Mouse (Mus musculus) heart, postnatal 10 days (tissue): ENCODE measurements around the gene Itga1. TPM values are rescaled to one million over a fixed set of nuclear protein-coding genes. Genes with fewer than 3 reads are reported as not detected.

ENCODE experiments used
- DNase-seq, 2 experiments: peaks; one replicate each; pipeline ENCODE4 v3.0.0; 2021
- intact Hi-C: fragments of 180-260 bp; cut with DNase I; formaldehyde crosslinking; loops from one replicate; pipeline ENCODE4 v1.15.1; 2025
- total RNA-seq, 2 experiments: library from RNA; stranded (reverse); gene quantifications; 2 replicates each; pipeline ENCODE4 v1.2.3; 2021

Itga1 gene
- total RNA-seq, 2 experiments from 2014 or later, result 73.9 to 83.5 TPM

DNA sequence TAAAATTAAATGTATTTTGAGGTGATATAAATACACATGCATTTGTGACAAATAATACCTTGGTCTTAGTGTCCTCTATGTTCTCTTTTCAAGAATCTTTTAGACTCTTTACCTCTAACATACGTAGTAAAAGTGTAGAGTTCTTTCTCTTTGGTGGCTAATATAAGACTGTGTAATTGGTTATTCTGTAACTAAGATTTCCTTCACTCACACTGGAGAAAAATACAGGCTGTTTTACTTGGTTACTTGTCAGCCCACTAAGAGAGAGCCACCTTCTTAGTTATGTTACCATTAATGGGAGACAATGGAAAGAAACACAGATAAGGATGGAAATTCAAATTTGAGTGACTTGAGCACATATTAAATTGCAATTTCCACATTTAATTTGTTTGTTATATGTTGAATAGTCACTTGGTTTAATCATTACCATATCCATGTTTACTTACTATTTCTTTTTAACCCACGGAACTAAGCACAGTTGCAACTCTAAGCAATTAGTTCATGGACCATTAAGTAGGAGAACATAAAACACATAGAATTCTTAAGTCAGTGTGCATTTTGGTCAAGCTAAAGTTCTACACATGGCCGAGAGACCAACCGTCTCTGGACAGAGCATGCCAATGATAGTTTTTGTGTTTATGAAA lies 34.3 kb downstream of the Itga1 start:
- no peak for DNase-seq
- intact Hi-C loops, result no loop called here

DNA sequence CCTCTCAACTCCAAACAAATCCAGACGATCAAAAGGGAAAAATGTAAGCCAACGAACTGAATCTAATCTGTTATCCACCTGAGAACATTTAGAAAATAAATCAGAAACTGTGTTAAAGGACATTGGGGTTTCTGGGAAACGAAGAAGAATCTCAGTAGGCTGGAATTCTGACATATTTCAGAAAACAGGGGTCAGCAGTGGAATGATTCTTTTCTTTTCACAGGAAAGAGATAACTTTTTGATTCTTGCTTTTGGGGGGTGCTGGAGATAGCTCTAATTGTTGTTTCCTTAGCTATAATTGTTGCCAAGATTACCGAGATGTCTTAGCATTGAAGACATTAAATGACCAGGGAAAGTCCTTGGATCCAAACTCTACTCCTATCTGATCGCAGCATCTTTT lies 44.2 kb downstream of the Itga1 start:
- DNase-seq, result no peak
- intact Hi-C loops, result loop anchor here (2.0 kb wide), 1 partner anchor 19 kb away; no protein-coding TSS in a partner anchor

DNA sequence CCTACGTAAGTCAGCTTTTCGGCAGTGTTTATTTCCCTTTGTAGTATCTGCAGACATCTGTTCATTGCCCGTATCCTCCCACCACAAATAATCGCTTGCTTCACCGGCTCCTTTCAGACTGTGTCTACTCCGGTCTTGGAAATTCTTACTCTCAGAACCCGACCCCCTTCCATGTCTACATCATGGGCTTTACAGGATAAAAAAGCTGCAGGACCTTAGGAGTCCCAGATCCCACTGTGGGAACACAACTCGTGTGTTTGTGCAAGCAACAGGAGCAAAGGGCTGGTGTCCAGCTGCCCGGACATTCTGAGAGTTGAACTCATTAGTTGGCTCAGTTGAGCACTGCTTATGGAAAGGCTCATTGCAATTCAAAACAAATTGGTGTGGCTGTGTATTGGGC lies 47.0 kb downstream of the Itga1 start:
- intact Hi-C loops, result no loop called here
- DNase-seq, result peak; percentile 31 to 41

DNA sequence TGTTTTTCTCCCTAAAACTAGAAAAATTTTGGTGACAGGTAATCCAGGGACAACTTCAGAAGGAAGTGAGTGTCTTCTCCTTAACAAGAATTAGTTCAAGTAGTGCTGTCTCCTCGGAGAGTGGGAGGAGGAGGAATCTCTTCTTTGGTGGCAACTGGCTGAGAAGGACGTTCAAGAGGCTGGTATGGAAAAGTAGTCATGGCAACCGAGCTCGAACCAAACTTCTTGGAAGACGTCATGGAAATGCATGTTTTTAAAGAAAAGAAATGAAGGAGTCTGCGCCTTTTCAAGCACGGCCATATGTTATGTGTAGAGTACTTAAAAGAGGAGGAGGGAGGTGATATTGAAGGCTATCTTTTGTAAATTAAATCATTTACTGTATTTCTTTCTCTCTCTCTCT lies 49.2 kb downstream of the Itga1 start:
- no peak for DNase-seq
- intact Hi-C loops, result no loop called here

DNA sequence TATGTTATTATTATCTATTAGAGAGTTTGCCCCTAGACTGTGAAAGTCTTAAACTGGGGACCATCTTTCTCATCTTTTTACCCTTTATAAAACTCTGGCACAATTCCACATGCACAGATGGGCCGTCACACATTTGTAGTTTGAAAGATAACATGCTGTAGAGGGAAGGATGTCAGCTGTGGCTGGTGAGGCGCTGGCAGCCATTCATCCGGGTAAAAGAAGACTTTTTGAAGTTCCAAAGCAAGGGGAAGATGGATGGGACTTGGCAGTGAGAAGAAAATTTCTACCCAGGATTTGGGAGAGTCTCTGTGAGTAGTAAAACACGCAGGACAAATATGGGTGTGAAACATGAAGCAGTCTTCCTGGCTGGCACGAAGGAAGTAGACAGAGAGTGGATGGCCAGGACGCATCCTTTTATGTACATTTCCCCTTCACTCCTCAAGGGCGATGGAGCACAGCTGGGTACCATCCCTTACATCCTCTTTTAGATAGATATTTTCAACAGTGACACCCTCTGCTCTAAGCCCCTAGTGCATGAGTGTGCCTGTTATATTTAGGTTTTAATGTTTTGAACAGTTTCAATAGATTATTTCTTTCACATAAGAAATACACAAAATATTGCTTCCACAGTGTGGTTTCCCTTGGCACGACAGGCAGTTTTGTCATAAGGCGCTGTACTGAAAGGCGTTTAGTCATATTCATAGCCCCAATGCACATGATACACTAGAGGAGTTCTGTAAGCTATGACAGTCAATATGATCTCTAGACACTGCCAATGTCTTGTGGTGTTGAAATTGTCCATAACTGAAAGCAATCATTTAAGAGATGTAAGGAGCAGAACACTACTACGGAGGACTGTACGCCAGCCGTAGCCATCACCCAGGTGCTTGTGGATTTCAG lies 50.9 kb downstream of the Itga1 start:
- no peak for DNase-seq
- intact Hi-C loops, result no loop called here

DNA sequence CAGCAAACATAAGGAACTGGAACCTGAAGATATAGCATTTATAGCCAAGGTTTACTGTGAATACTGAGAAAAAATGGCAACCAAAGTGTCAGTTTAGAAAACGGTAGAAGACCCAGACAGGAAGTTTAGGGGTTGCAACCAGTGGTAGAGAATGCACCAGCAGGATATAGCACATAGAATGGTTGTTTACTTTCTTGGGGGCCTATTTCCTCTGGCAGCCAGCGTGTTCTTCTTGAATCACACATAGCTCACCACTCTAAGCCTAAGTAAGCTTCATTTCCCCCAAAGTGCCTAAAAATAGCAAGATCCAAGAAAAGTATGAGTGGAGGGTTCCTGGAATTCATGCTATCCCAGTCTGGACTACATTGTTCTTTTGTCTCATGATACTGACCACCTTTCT lies 59.1 kb downstream of the Itga1 start:
- intact Hi-C loops, result no loop called here
- no peak for DNase-seq

DNA sequence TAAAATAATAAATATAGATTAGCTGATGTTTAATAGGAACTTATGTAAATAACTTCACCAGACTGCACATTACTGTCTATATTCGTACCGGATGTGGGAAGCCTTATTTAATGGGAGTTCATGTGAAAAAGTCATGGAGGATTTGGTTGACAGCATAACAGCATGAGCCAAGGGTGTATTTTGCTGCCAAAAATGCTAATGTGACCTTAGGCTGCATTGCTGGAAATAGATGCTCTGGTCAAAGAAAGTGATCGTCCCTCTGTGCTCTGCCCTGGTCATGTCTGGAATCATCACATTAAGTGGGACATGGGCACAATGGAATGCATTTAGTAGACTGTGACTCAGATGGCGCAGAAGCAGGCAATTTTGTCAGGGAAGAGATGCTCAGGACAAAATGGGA lies 64.5 kb downstream of the Itga1 start:
- intact Hi-C loops, result no loop called here
- no peak for DNase-seq

DNA sequence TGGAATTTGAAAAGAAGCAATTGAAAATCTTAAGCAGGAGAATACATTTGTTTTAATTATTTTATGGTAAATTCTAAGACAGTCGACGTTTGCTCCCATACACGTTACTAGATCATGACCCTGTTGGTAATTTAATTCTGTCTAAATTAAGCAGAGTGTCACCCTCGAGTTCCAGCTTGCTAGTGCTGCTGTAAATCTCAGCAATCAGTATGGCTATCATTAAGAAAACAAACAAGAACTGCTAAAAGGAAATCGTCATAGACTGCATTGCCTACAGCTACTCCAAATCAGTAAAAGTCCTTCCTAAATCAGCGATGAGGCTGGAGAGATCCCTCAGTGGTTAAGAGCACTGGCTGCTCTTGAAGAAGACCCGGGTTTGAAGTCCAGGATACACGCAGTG lies 66.4 kb downstream of the Itga1 start:
- intact Hi-C loops, result no loop called here
- DNase-seq, result no peak

DNA sequence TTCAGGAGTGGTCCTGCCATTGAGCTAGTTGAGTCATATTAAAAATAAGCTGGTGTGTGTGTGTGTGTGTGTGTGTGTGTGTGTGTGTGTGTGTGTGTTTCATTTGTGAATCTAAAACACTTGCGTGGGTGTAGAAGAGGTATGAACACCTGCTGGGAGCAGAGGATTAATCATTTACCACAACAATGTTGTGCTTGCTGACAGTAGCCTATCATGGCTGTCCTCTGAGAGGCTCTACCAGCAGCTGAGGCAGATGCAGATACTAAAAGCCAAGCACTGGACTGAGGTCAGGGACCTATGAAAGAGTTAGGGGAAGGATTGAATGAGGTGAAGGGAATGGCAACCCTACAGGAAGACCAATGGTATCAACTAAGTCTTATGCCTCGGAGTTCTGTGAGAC lies 68.6 kb downstream of the Itga1 start:
- intact Hi-C loops, result no loop called here
- DNase-seq, result no peak

DNA sequence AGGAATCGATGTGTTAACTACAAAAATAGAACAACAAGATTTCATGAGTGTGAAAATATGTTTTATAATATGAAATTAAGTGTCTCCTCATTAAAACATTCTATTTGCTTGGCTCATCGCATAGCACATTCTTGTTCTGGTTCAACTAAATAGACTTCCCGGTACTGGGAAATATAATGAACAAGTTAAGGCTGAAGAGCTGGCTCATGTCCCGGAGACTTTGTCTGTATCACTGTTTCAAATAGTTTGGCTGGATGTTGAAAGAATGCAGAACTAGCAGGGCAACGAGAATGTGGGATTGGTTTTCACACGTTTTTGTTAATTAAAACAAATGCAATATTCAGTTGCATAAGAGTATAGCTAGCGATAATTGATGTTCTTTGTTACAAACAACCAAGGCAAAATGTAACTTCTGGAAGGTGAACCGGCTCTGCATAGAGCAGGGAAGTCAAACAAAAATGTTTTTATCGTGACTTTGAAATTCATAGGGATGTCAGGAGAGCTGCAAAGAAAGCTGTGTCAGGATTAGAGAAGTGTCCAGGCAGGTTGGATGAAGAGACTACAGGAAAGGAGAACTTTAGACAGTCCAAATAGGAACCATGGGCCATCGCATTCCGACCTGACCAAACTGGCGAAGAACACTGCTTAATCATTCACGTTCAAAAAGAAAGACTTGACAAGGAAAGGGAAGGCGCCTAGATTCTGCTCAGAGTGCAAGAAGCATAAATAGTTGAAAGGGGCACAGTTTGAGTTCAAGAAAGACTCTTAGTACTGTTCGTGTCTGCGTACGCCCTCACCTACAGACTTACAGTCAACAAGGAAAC lies 70.4 kb downstream of the Itga1 start:
- intact Hi-C loops, result no loop called here

DNA sequence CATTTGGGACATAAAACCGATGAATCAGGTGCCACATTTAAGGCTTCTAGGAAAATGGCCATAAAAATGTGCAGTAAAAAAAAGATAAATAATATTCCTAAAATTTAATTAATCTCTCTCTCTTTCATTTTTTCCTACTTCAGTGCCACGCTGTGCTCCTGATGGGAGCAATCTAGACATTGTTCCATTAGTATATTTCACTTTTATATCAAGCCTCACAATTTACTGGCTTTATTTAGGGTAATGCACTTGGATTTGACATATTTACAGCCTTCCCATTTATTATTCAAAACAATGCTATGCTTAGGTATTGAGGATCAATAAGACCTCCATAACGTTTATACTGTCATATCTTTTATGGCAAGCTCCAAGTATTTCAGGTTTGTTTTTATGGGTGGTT lies 76.4 kb downstream of the Itga1 start:
- no peak for DNase-seq
- intact Hi-C loops, result no loop called here

More for the DNA sequence above, 70.4 kb downstream of the Itga1 start:
- peak; percentile 63 to 66 for DNase-seq

DNA sequence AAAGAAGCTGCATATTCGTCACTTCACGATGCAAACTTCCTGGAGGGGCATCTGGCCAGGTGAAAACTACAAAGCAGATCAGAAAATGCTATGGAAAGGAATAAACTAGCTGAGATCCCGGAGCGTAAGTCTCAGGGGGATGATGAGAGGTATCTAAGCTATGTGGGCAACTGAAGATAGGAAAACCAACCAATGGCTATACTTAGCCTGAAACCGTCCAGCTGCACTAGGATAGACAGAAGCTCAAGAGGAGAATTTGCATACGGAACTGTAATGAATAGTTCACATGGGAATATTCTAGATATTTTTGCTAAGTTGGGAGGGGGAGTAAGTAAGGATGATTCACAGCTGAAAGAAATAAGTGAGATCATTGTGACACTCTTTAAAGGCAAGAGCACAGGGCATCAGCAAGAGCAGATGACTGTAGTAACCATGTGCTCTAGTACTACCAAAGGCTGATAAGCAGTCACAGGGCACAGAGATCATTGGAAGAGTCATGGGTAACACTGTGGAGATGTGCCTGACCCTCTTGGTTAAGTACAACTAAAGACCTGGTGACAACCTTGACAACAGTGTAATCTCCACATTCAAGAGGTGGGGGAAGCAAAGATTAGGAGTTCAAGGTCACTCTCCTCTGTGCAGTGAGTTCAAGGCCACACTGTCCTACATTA lies 79.5 kb downstream of the Itga1 start:
- DNase-seq, result peak; percentile 25 to 44
- intact Hi-C loops, result loop anchor here (5.0 kb wide), 1 partner anchor 75 kb away; no protein-coding TSS in a partner anchor

DNA sequence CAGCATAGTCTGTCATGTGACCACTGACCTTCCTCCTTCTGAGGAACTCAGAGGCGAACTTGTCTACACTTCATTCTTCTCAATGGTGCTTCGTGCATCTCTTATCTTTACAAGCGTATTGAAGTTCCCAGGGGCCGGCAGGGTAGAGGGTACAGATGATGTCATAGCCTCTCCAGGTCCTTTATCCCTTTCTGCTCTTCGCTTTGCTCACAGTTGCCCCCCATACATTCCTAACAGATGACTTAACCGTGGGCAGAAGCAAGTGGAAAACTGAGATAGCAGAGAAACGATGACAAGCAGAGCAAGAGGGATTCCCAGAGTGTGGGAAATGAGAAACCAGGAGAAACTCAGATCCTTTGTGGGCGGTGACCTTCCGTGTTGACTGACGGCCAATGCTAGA lies 80.4 kb downstream of the Itga1 start:
- DNase-seq, result peak; percentile 64 to 68

DNA sequence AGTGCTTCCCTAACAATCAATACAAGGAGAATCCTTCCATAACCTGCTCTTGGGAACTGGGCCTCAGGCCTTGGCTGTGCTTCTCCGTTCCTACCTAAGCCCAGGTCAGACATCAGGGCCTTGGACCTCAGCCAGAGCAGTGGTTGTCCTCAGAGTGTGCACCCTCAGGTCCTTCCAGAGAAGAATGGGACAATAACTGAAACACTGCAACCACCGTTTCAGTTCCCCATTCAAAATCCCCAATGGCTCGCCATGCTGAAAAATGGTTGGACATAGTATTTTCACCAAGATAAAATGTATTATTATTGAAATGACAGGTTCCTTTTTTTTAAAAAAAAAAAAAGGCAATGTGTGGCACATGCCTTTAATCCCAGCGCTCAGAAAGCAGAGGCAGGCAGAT lies 81.0 kb downstream of the Itga1 start:
- intact Hi-C loops, result loop anchor here (5.0 kb wide), 1 partner anchor 77 kb away; no protein-coding TSS in a partner anchor

More for the DNA sequence above, 80.4 kb downstream of the Itga1 start:
- intact Hi-C loops, result loop anchor here (5.0 kb wide), 1 partner anchor 76 kb away; no protein-coding TSS in a partner anchor

DNA sequence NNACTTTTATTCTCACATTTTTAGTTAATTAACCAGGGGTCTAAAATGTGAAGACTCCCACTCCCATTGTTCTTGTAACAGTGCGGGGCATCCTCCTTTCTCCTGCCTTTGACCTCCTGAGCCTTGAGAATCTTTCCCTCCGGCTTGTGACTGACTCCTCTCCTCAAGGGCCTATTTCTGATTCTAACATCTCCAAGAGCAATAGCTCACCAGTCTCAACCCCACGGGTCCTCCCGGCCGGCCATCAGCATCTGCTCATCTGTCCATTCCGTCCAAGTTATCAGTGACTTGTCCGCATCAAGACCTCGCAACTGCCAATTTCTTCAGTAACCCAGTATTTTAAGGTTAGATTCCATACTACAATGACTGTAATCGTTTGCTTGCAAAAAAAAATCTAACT lies 84.2 kb downstream of the Itga1 start:
- intact Hi-C loops, result no loop called here
- DNase-seq, result no peak

More for the DNA sequence above, 81.0 kb downstream of the Itga1 start:
- no peak for DNase-seq

DNA sequence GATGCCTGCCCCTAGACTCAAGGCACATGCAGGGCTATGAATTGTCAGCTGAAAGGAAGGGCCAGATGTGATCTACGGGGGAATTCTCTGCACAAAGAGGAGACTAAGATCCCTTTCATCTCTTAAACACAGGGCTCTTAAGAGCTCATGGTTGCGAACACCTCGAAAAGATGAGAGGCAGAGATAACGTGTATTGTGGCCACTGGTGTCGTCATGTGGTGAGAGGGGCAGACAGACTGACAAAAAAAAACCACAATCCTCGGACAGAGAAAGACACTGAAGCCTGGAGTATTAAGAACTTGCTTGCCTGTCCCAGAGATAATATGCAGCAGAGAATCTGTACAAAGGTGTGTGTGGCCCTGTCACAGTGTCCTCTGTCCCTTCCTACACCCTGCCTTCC lies 90.2 kb downstream of the Itga1 start:
- DNase-seq, result no peak
- intact Hi-C loops, result no loop called here

DNA sequence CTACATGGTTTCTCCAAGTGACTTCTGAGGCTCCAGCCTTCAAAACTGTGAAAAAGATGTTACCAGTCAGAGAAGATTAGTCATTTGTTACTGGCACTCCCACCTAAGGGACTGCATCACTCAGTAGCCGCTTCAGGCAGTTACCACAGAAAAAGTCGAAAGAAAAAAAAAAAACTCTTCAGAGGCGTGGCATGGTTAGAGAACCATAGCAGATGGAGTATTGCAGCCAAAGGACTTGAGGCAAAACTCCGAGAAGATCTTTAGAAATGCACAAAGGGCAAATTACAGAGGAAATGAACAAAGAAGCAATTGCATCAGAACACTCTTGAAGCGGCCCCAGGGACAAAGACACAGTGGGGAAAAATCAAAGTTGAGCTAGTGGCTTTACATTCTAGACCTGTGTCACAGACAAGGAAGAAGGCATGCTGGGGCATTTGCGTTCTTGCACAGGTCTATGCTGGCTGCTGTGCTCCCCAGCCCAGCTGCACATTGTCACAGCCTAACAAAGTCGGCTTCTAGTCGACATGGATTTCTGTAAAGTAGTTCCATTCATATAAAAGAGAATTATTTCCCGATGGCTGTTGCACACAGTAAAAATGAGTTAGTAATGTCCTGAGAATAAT lies 95.4 kb downstream of the Itga1 start:
- intact Hi-C loops, result loop anchor here (5.0 kb wide), 1 partner anchor 206 kb away; no protein-coding TSS in a partner anchor
- no peak for DNase-seq

DNA sequence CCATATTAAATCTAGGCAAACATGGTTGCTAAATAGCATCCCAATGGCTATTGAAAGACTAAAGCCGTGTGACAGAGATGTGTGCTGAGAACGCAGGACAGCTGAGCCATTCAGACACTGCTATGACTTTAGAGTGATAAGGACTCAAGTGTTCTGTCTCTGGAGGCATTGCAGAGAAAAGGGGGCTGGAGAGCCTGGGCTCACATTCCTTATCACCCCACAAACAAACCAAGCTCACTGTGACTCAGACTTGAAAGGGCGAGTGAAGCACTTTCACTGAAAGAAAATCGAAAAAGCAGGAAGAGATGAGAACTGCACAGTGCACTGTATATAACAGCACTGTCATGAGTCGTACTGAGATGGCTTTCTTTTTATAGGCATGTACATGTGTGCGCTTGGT lies 96.4 kb downstream of the Itga1 start:
- no peak for DNase-seq
- intact Hi-C loops, result loop anchor here (5.0 kb wide), 1 partner anchor 207 kb away; no protein-coding TSS in a partner anchor

DNA sequence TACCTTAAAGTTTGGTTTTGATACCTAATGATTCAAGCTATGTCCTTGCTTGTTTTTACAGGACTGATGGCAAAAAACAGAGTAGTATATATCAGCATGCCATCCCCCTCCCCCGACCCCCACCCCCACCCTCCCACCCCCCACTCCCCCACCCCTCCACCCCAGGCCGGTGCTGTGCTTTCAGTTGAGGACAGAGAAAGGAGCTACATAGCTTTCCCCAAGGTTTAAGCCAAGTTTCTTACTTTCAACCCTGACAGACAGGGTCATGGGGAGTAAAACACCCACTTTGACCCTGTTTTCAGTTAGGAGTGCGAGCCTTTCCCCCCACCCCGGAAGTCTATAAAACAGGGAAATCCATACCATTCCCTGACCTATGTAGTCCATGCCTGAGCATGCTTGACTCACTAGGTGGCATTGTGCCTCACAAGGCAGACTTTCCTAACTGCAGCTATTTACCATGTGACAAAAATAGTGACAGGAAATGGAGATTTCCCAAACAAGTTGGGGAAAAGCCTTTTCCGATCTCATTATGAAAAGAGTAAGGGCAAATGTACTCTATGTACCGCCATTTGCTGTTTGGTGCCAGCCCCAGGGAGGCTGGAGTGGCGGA lies 98.2 kb downstream of the Itga1 start:
- intact Hi-C loops, result loop anchor here (5.0 kb wide), 1 partner anchor 99 kb away; the partner anchor contains the start of genes Gm49395 and Itga1
- no peak for DNase-seq
